8 mouse cellular contexts compared by ENCODE assay signal in the genomic region with DNA sequence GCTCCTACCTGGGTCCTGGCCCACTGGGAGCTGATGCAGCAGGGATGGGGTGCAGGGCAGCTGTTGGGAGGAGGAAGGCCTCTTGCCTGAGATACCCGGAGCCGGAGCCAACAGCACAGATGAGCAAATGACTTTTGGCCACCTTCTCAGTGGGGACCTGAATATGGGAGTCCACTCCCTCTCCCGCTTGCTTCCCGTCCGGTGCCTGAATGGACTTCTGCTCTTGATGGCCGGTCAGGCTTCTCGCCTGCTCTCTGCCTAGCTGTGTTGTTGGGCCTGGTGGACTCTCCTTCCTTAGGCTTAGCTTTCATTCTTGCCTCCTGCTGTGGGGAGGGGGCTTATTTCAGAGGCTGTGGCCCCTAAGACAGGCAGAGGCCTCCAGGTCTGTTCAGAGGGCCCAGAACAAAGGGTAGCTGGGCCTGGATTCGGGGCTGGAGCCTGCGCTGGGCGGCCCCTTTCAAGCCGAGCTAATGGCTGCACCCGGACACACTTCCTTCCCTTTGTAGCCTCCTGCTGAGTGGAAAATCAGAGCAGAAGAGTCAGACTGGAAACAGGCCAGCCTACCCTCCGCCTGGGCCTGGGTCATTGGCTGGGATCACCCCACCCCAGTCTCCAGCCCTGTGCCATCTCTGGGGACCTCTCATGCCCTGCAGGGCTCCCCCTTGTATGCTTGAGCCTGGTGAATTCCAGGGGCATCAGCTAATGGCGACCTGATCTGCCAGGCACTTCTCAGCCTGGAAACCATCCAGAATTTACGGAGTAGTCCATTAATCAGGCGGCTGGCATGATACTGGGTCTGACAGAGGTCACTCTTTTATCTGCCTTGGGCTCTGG. TPM values are rescaled to one million over a fixed set of nuclear protein-coding genes. Genes with fewer than 3 reads are reported as not detected.
A peak's percentile ranks its signal among the peaks of the same experiment; 100 is the strongest.
DNase-seq lines count a peak whose midpoint lies in the region; ATAC-seq and TF ChIP-seq lines count a peak whose summit lies in the region.

No protein-coding gene starts in this region.

- whole genome bisulfite sequencing in forebrain, embryonic 16.5 days: 37% methylated on average over 16 of the region's 16 CpGs
- WGBS in intestine, embryonic 14.5 days: 67% methylated on average over 16 of the region's 16 CpGs
- 61% methylated on average over 16 of the region's 16 CpGs for WGBS in lung, embryonic 14.5 days

- H3K36me3 ChIP-seq in forebrain, embryonic 16.5 days (ENCODE audit: control insufficient read depth, insufficient read depth): 0 out of 2 replicates have a peak, but pooled peaks cover 3% of the 10 kb centered on the region
- H3K36me3 ChIP-seq in intestine, embryonic 14.5 days (ENCODE audit: control insufficient read depth, insufficient read depth, low read length): peaks cover 5% of the 10 kb centered on the region; the same call in 1 of the 2 replicates
- H3K36me3 ChIP-seq in lung, embryonic 14.5 days (ENCODE audit: insufficient read depth): 0 out of 2 replicates have a peak, but pooled peaks cover 2% of the 10 kb centered on the region

- peaks cover 68% of the 10 kb centered on the region for H3K4me1 ChIP-seq in forebrain, embryonic 16.5 days (replicated peaks; ENCODE audit: control insufficient read depth, insufficient read depth, low read length)
- peaks cover 21% of the 10 kb centered on the region for H3K4me1 ChIP-seq in intestine, embryonic 14.5 days (replicated peaks; ENCODE audit: control insufficient read depth, insufficient read depth, low read length)
- 0 out of 2 replicates have a peak, but pooled peaks cover 3% of the 10 kb centered on the region for H3K4me1 ChIP-seq in lung, embryonic 14.5 days (ENCODE audit: insufficient read depth)

- no peak overlapping the region for H3K4me3 ChIP-seq in forebrain, embryonic 16.5 days (replicated peaks; ENCODE audit: low read length)
- no peak overlapping the region for H3K4me3 ChIP-seq in intestine, embryonic 14.5 days (ENCODE audit: low read depth, low read length)
- H3K4me3 ChIP-seq in lung, embryonic 14.5 days (ENCODE audit: low read depth, low read length): no peak overlapping the region

- H3K4me2 ChIP-seq in forebrain, embryonic 16.5 days (ENCODE audit: low read length): peak overlapping the region; percentile 9; the same call in 1 of the 2 replicates
- H3K4me2 ChIP-seq in intestine, embryonic 14.5 days (ENCODE audit: low read length): no peak overlapping the region
- H3K4me2 ChIP-seq in lung, embryonic 14.5 days: no peak overlapping the region

- ATAC-seq in forebrain, embryonic 16.5 days: no peak
- ATAC-seq in intestine, embryonic 14.5 days (replicated peaks; ENCODE audit: low FRiP score, low TSS enrichment, low read depth): no peak
- ATAC-seq in lung, embryonic 14.5 days (ENCODE audit: insufficient read depth): no peak
- ATAC-seq in cerebellum, adult (ENCODE audit: insufficient number of reproducible peaks, low FRiP score, low TSS enrichment): no peak
- ATAC-seq in CD4-positive, CD25-positive, alpha-beta regulatory T cell, adult 4 months: no peak

- peak overlapping the region; percentile 40 for H3K9ac ChIP-seq in forebrain, embryonic 16.5 days (replicated peaks; ENCODE audit: low read depth, low read length)
- H3K9ac ChIP-seq in intestine, embryonic 14.5 days (ENCODE audit: low read length): no peak overlapping the region
- H3K9ac ChIP-seq in lung, embryonic 14.5 days: no peak overlapping the region; the same call in 1 of the 2 replicates

- TF ChIP-seq CTCF in lung, embryonic 14.5 days (IDR thresholded peaks at IDR 0.05; ENCODE audit: low read depth): no peak

- H3K9me3 ChIP-seq in forebrain, embryonic 16.5 days (ENCODE audit: control insufficient read depth, low read length): no peaks in the 10 kb centered on the region
- H3K9me3 ChIP-seq in intestine, embryonic 14.5 days (ENCODE audit: control insufficient read depth, low read length): no peaks in the 10 kb centered on the region
- H3K9me3 ChIP-seq in lung, embryonic 14.5 days (ENCODE audit: low read depth, low read length): no peaks in the 10 kb centered on the region

- H3K27me3 ChIP-seq in forebrain, embryonic 16.5 days (replicated peaks; ENCODE audit: control insufficient read depth, insufficient read depth, low read length): no peaks in the 10 kb centered on the region
- H3K27me3 ChIP-seq in intestine, embryonic 14.5 days (replicated peaks; ENCODE audit: control insufficient read depth, insufficient read depth, low read length): no peaks in the 10 kb centered on the region
- no peaks in the 10 kb centered on the region for H3K27me3 ChIP-seq in lung, embryonic 14.5 days (ENCODE audit: insufficient read depth, low read length)

- H3K27ac ChIP-seq in forebrain, embryonic 16.5 days (ENCODE audit: low read length): peak overlapping the region; percentile 34
- peak overlapping the region; percentile 9; the same call in 1 of the 2 replicates for H3K27ac ChIP-seq in intestine, embryonic 14.5 days (ENCODE audit: low read depth)
- peak overlapping the region; percentile 58 for H3K27ac ChIP-seq in lung, embryonic 14.5 days (ENCODE audit: low read depth)

- DNase-seq in embryo, embryonic 10 days (ENCODE audit: low spot score): peak; percentile 39
- no peak for DNase-seq in intestine, embryonic 14.5 days (ENCODE audit: low spot score)
- peak; percentile 57 for DNase-seq in lung, embryonic 14.5 days
- DNase-seq in right cerebral cortex, postnatal 10 days (ENCODE audit: low spot score in 2 of 2): no peak
- DNase-seq in testis, postnatal 10 days (ENCODE audit: low spot score): no peak

RNA-seq across cellular contexts. Expression of a gene that starts 9.4 kb away (rescaled TPM):
- 17.3 and 21.2 TPM in 2 replicates for polyA plus RNA-seq in forebrain, embryonic 16.5 days (2015; fragmentation: Nextera tagmentation; extraction: Ambion mirVana)
- 2.6 and 3.6 TPM in 2 replicates for polyA plus RNA-seq in intestine, embryonic 14.5 days (2014; fragmentation: Nextera tagmentation; extraction: Ambion mirVana)
- 2.2 and 2.3 TPM in 2 replicates for polyA plus RNA-seq in lung, embryonic 14.5 days (2014; fragmentation: Nextera tagmentation; extraction: Ambion mirVana)
- not detected for polyA plus RNA-seq in CD4-positive, CD25-positive, alpha-beta regulatory T cell, adult 4 months (2017; shearing (Covaris generic))

RNA-seq across cellular contexts. Expression of a gene that starts 49.0 kb away (rescaled TPM):
- polyA plus RNA-seq in forebrain, embryonic 16.5 days (2015; fragmentation: Nextera tagmentation; extraction: Ambion mirVana): 0.37 and 0.75 TPM in 2 replicates
- polyA plus RNA-seq in intestine, embryonic 14.5 days (2014; fragmentation: Nextera tagmentation; extraction: Ambion mirVana): 16.6 and 16.9 TPM in 2 replicates
- 1.6 TPM in 2 replicates for polyA plus RNA-seq in lung, embryonic 14.5 days (2014; fragmentation: Nextera tagmentation; extraction: Ambion mirVana)
- polyA plus RNA-seq in CD4-positive, CD25-positive, alpha-beta regulatory T cell, adult 4 months (2017; shearing (Covaris generic)): not detected

Comparison
In these comparisons a context has a peak if more than half of its experiments do, and no peak if none do; other contexts are left out.
1. DNase-seq: peak in embryo, embryonic 10 days (single experiment) and lung, embryonic 14.5 days (single experiment); none in intestine, embryonic 14.5 days (single experiment), right cerebral cortex, postnatal 10 days (0 of 2) and testis, postnatal 10 days (single experiment).
2. Peak in every context shown above with its lines, with median percentiles within 50 percentile points of each other: H3K27ac ChIP-seq.